Mouse (Mus musculus): ENCODE data around the gene Olfr373.

Olfr373 gene

DNA sequence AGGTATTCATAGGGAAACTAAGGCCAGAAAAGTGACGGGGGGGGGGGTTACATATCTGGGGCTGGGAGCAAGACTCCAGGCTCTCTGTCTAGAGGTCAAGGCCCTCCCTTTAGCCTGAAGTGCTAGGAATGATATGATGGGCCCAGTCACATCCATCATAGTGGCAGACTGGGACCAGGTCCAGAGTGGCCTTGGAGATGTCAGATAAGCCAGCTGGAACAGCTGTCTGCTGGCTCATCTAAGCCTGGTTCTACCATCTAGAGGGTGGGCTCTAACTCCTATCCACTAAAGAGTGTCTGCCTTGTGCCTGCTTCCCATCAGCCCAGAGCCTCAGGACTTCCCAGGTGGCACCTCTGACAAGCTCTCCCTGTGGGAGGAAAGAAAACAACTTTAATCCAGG, 49.9 kb downstream of the Olfr373 start:
- intact Hi-C loops (cut with DNase I): no loop called here

DNA sequence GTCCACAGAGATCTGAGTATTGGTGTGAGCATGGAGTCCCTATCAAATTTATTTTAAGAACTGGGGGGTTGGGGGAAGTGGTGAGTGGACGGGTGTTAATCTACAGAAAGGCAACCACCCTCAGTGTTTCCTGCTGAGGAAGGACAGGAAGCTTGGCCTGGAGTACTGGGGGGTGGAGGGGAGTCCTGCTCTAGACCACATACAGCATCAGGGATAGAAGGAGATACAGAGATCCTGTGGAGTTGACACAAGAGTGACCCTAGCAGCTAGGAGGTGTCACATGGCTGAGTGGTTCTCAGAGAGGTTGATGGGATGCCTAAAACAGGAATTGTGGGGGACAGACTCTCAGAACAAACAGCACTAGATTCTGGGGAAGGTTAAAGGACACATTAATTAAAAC, 50.5 kb downstream of the Olfr373 start:
- intact Hi-C loops (cut with DNase I): no loop called here

DNA sequence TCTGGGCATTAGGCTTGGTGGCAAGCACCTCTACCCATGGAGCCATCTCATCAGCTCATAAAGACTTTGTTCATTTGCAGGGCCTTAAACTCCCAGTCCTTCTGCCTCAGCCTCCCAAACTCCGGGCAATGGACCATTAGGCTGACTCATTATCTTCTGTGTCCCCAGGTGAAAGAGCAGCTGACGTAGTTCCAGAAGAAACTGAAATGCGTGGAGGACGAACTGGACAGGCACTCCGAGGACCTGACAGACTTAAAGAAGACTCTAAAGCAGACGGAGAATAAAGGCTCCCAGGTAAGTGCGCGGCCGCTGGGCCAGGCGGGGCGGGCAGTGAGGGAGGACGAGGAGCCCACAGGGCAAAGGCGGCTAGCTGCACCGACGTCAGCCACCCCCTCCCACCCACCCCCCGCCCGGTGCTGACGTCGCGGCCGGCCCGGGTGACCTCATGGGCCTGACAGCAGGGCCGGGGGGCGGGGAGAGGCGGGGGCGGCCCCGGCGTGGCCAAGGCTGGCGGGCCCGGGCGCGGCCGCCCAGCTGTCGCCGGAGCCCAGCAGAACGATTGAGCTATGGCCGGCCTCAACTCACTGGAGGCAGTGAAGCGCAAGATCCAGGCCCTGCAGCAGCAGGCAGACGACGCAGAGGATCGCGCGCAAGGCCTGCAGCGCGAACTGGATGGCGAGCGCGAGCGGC, 51.9 kb downstream of the Olfr373 start, which contains the start of gene Tpm4:
Gene Tpm4 (plus strand): TSS at position 220 of the 690 bp plus-strand sequence.
- intact Hi-C loops (cut with DNase I): no loop called here

DNA sequence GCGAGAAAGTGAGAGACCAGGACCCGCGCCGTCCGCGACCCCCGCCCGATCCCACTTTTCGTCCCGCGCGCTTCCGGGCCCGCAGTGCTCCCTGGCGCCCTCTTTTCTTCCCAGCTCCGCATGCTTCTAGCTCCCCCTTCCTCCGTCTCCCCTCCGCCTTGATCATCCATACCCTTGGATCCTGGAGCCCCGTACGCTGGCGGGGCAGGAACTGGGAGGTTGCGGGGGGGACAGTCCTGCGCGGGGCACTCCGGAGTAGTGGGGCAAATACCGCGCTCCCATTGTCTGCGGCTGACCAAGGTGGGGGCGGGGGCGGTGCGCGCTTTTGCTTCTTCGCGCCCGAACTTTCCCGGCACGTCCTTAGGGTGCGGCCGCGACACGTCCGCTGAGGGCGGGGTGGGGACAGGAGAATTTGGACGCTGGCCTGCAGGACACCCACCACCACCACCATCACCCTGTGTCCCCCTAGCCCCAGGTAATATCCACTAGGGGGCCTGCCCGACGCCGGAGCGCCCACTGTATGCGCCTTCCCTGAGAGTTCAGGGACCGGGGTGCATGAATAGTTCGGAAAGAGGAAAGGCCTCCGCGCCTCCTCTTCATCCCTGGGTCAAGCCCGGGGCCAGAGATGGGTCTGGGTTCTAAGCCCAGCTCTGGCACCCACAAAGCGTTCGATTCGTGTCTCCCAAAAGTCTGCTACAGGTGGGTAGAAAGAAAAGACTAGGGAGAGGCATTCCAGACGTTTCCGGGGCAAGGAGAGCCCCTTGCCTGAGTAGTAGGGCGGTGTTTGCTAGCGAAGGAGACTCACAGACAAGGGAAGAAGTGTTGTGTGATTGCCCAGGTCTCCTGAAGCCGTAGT, 52.7 kb downstream of the Olfr373 start:
- intact Hi-C loops (cut with DNase I): no loop called here

DNA sequence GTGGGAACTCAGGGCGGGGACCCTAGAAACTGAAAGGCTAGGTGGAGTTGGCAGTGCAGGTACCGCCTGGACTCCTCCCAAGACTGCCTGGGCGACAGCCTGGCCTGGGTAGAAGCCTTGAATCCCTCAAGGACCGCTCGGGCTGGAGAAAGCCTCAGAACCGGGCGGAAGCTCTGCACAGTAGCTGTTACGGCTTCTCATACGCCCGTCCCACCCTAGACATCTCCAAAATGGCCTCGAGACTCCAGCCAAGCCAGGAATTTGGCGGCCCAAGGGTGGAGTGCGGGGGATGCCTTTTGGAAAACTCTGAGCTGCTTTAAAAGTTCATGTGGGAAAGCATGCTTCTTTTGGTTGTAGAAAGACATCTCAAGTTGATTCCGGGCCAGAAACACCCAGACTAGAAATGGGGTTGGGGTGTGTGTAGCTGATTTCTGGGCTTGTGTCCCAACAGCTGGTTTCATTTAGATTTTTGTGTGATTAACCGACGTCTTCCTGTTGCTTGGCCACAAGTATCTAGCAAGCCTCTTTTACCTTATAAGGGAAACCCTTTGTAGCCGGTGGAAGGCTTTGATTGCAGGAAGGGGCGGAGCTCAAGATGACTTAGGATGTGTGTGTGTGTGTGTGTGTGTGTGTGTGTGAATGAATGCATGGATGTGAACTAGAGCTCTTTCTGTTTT, 53.5 kb downstream of the Olfr373 start:
- intact Hi-C loops (cut with DNase I): no loop called here

DNA sequence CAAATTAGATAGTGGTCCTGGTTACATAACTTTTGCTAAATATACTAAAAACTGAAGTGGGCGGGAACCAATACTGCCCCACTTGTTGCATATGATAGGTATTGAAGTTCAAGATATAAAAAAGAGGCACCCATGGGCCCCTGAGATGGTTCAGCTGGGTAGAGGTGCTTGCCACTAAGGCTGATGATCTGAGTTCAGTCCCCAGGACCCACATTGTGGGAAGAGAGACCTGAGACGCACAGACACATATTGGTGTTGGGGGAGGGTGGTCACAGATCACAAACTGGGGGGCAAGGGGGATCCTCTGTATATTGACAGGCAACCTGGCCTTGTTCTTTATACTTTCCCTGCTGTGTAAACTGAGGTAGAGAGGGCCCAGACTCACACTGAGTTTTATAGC, 54.5 kb downstream of the Olfr373 start:
- intact Hi-C loops (cut with DNase I): no loop called here

DNA sequence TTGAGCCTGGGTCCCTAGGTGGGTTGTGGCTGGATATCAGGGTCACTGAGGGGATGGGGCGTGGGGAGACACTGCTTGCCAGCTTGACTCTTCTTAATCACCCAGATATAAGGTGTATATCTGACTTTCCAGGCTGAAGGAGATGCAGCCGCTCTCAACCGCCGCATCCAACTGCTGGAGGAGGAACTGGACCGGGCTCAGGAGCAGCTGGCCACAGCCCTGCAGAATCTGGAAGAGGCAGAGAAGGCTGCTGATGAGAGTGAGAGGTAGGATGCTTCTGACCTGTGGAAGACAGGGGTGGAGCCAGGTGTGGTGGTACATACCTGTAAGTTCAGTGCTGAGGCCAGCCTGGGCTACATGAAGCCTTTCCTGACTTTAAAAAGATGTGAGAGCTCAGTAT, 55.5 kb downstream of the Olfr373 start:
- intact Hi-C loops (cut with DNase I): no loop called here

DNA sequence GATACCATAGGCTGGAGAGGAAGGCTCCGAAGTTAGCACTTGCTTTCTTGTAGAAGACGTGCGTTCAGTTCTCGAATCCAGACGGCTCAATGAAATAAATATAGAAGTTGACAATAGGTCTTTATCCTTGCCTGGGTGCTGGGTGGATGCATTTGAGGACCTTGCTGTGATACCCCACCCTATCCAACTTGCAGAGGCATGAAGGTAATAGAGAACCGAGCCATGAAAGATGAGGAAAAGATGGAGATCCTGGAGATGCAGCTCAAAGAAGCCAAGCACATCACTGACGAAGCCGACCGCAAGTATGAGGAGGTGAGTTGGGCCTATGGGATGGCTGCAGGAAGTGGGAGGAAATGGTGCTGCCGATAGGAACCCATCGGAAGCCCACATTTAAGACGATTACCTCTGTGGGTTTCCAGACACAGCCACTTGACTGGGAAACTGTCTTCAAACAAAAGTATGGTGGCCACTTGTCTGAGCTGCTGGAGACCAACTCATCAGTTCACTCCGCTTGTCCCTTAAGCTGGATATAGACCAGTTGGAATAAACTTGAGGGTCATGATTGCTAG, 60.4 kb downstream of the Olfr373 start:
- intact Hi-C loops (cut with DNase I): no loop called here

DNA sequence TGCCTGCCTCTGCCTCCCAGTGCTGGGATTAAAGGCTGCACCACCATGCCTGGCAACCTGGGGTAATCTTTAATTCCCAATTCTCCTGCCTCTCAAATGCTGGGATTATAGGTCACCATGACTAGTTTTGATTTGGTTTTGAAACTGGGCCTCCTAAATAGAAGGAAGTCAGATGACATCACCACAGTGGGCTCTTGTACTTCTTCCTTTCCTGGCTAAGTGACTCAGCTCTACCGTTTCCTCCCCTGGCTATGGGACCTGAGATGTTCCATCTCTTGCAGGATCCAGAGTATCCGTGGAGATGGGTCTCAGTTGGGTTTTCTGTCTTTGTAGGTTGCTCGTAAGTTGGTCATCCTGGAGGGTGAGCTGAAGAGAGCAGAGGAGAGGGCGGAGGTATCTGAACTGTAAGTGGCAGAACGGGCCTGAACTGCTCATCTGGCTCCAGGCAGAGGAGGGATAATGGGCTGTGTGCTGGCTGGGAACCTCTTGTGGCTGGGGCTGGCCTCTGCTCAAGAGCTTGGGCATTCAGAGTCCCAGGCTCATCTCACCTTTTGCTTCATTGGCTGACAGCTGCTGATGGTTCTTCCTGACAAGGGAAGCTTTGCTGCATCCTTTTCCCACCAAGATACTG, 61.5 kb downstream of the Olfr373 start:
- intact Hi-C loops (cut with DNase I): no loop called here

DNA sequence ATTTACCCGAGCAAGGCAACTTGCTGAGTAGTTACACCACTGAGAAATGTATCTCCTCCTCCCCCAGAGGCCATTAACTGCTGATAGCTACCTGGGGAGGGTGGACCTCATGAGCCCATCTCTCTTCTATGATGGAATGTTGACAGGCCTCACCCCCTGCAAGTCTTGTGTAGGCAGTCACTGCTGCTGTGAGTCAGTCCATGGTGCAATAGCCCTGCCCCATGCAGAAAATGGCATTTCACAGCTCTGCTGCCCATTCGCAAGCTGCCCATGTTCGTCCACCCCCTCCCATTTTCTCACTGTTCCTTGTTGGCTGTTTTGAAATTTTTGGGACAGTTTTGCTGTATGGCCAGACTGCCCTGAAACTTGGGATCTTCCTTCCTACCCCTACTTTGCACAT, 62.5 kb downstream of the Olfr373 start:
- intact Hi-C loops (cut with DNase I): no loop called here

DNA sequence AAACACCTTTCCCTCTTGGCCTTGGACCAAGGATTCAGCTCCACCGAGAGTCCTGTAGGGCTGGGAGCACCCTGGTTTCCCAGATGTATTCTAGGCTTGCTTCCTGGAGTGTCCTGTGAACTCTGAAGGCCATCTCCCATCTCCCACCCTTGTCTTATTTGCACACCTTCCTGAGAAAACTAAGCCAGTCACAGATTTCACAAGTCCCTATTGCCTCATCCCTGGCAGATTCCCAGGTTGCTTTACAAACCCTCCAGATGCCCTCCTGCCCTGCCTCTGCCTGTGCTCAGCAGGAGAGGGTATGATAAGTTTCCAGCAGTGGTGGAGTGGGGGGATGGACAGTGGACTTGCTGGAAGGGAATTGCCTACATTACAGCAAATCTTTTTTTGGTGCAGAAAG, 63.1 kb downstream of the Olfr373 start:
- intact Hi-C loops (cut with DNase I): no loop called here

DNA sequence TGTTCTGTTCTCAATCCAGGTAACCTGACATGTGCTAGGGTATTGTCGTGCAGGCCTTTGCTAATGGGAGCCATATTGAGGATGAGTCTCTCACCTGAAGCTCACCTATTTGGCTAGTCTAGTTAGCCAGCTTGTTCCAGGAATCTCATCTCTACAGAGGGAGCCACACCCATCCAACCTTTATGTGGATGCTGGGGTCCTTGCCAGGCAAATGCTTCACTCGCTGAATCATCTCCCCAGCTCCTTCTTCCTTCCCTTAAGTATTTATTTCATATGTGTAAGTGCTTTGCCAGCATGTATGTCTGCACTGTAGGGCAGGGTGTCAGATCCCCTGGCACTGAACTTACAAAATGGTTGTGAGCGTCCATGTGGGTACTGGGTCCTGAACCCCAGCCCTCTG, 63.6 kb downstream of the Olfr373 start:
- intact Hi-C loops (cut with DNase I): no loop called here

DNA sequence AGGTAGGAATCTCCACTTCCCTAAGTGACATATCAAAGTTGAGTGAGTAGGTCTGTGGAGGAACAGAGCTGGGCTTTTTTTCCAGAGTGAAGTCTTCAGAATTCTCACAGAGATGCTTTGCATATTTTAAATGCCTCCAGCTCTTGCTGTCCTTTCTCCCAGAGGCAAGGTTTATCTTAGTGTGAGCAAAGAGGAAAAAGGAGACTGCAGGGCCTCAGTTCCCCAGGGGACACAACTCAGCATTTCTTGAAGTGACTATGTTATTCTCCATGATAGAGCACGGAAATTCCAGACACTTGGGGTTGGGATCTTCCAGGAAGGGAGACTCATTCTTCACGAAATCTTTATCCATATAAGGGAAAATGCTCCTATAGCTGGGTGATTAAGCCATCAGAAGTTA, 64.3 kb downstream of the Olfr373 start:
- intact Hi-C loops (cut with DNase I): no loop called here

DNA sequence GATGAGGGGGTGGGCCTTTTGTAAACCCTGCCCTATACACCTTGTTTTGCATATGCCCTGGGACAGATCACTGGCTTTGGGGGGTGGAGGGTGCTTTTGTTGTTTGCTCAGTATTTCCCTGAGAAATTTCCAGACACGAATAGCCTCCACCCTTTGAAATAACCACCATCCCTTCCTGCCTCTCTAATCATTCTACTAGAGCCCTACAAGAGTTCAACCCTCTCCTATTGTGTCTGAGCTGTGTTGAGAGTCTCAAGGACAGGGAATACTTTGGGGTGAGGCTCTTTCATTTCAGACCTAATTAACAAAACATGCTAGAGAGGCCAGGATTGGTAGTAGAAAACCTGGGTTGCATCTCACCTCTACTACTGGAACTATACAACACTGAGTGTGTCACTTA, 66.1 kb downstream of the Olfr373 start:
- intact Hi-C loops (cut with DNase I): no loop called here

DNA sequence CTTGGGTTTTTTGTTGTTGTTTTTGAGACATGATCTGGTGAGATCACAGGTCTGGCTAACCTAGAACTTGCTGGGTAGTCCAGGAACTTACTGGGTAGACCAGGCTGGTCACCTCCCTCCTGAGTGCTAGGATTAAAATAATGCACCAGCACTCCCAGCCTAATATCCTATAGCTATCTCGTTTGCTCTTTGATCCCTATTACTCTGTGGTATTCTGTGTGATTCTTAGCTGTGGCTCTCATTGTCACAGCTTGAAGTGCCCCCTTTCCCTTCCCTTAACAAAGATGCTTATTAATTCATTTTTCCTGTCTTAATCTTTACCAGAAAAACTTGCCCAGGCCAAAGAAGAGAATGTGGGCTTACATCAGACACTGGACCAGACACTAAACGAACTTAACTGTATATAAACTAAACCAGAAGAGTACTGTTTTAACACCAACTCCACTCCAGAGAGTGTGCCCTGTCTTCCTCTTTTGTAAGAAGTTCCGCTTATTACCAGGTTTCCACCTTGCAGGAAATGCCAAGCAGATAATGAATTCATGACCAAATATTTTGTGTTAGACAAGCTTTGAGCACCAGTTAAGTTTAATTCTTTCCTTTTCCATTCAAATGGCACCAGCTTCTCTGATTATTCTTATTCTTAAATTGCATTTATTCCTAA, 68.6 kb downstream of the Olfr373 start:
- intact Hi-C loops (cut with DNase I): no loop called here

All from adrenal gland (tissue).